Mouse (Mus musculus): ENCODE data around the gene Bak1. TPM values are rescaled to one million over a fixed set of nuclear protein-coding genes. Genes with fewer than 3 reads are reported as not detected.

Gene Bak1
- polyA plus RNA-seq (2015; fragmentation: Nextera tagmentation; extraction: Ambion mirVana): 4.3 and 5.3 TPM in 2 replicates

GRCm38 (mm10) chr17:27028909-27029308 lies at the start of gene Bak1:
TSS of gene Bak1 (minus strand) at chr17:27029009.

DNA sequence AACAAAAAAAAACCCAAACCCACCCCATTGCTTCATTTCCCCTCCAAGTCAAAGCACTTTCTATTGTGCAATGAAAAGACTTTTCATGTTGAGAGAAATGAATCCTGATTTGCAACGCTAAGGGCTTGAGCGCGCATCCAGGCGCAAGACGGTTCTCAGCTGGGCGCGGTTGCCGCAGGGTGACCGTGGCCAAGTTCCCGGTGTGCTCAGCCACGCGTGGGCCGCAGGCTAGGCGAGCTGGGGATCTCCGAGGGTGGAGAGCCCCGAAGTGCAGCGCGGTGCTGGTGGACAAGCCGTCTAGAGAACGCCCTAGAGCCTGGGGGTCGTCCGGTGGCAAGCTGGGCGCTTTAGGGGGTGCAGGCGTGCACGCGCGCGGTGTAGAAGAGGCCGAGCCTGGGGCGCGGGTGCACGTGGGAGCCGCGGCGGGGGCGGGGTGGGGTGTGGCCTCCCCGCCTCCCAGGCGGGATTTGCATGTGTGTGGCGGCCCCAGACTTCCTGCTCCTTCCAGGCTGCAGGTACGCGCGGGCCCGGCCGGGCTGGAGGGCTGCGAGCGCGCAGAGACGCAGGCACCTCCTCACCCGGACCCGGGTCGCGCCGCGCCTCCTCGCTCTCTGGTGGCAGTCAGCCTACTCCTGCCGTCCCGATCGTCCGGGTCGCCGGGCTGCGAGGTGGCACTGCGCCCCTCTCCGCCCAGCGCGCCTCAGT lies 28.2 kb upstream of the Bak1 start, which contains the start of gene Itpr3:
Gene Itpr3, plus strand, starts transcription at position 493 of the 705 bp plus-strand sequence.

GRCm38 (mm10) chr17:26972703-26973574 lies 55.9 kb downstream of the Bak1 start, which contains the start of gene Zbtb9:
TSS of gene Zbtb9 (plus strand) at chr17:26973167.

Other genes with a start within 250 kb of the Bak1 start
- 28.5 and 29.8 TPM in 2 replicates for gene Bnip1, start 247.9 kb downstream of the Bak1 start, polyA plus RNA-seq (2015; fragmentation: Nextera tagmentation; extraction: Ambion mirVana)
- gene Nkx2-5, start 184.0 kb downstream of the Bak1 start, polyA plus RNA-seq (2015; fragmentation: Nextera tagmentation; extraction: Ambion mirVana): not detected in 2 replicates
- gene Kifc5b, start 111.9 kb downstream of the Bak1 start, polyA plus RNA-seq (2015; fragmentation: Nextera tagmentation; extraction: Ambion mirVana): 1.5 and 2.2 TPM in 2 replicates
- 15.3 and 21.3 TPM in 2 replicates for gene Phf1, start 96.0 kb downstream of the Bak1 start, polyA plus RNA-seq (2015; fragmentation: Nextera tagmentation; extraction: Ambion mirVana)
- 159 and 209 TPM in 2 replicates for gene Cuta, start 89.4 kb downstream of the Bak1 start, polyA plus RNA-seq (2015; fragmentation: Nextera tagmentation; extraction: Ambion mirVana)
- 0.65 and 0.99 TPM in 2 replicates for gene Syngap1, start 87.8 kb downstream of the Bak1 start, polyA plus RNA-seq (2015; fragmentation: Nextera tagmentation; extraction: Ambion mirVana)
- gene Zbtb9, start 55.8 kb downstream of the Bak1 start, polyA plus RNA-seq (2015; fragmentation: Nextera tagmentation; extraction: Ambion mirVana): 6.2 and 8.2 TPM in 2 replicates
- 2.3 and 2.6 TPM in 2 replicates for gene Itpr3, start 28.3 kb upstream of the Bak1 start, polyA plus RNA-seq (2015; fragmentation: Nextera tagmentation; extraction: Ambion mirVana)
- gene Uqcc2, start 104.9 kb upstream of the Bak1 start, polyA plus RNA-seq (2015; fragmentation: Nextera tagmentation; extraction: Ambion mirVana): 325 and 460 TPM in 2 replicates
- 0.36 and 0.72 TPM in 2 replicates for gene Ip6k3, start 138.8 kb upstream of the Bak1 start, polyA plus RNA-seq (2015; fragmentation: Nextera tagmentation; extraction: Ambion mirVana)
- 16.9 and 20.3 TPM in 2 replicates for gene Lemd2, start 175.5 kb upstream of the Bak1 start, polyA plus RNA-seq (2015; fragmentation: Nextera tagmentation; extraction: Ambion mirVana)

Measured in adrenal gland, postnatal 0 days (tissue).